Mouse (Mus musculus) kidney, embryonic 15.5 days (tissue): ENCODE measurements at regions not wholly inside any gene's neighbourhood (a gene's known extent, or its start where the extent isn't known, plus 50 kb on each side); places are given as distances from the start of the nearest gene placed in this dataset.
"Not testable (repeated sequence)": the region's sequence is repeated elsewhere in the genome, so short reads cannot be mapped to it uniquely, and the experiment has no call there.

Experiments
- ATAC-seq: fragments of 200-750 bp; cut with Nextera tagmentation; replicated peaks from 2 replicates; pipeline ENCODE4 v1.8.0; 2017; ENCODE audit warnings: moderate TSS enrichment; ENCODE audit not compliant: low FRiP score
- H3K27ac ChIP-seq: fragments of 300-500 bp; sonication (generic); 2 replicates; pipeline ENCODE4 v1.5.1; 2015; ENCODE audit warnings: mild to moderate bottlenecking, inconsistent platforms
- H3K27me3 ChIP-seq: fragments of 300-500 bp; sonication (generic); 2 replicates; pipeline ENCODE4 v1.6.1; 2015; ENCODE audit warnings: inconsistent platforms
- H3K36me3 ChIP-seq: fragments of 300-500 bp; sonication (generic); 2 replicates; pipeline ENCODE4 v1.6.1; 2015; ENCODE audit warnings: inconsistent platforms
- H3K4me1 ChIP-seq: fragments of 300-500 bp; sonication (generic); 2 replicates; pipeline ENCODE4 v1.6.1; 2015; ENCODE audit warnings: inconsistent platforms
- H3K4me2 ChIP-seq: fragments of 300-500 bp; sonication (generic); 2 replicates; pipeline ENCODE4 v1.6.1; 2015; ENCODE audit warnings: moderate library complexity, mild to moderate bottlenecking, inconsistent platforms
- H3K4me3 ChIP-seq: fragments of 300-500 bp; sonication (generic); replicated peaks from 2 replicates; pipeline ENCODE4 v1.5.1; 2015; ENCODE audit warnings: mild to moderate bottlenecking, inconsistent platforms
- H3K9ac ChIP-seq: fragments of 300-500 bp; sonication (generic); 2 replicates; pipeline ENCODE4 v1.6.1; 2015; ENCODE audit warnings: mild to moderate bottlenecking, inconsistent platforms
- H3K9me3 ChIP-seq: fragments of 300-500 bp; sonication (generic); replicated peaks from 2 replicates; pipeline ENCODE4 v1.6.1; 2016; ENCODE audit warnings: inconsistent platforms
- WGBS: fragments of 180-500 bp; shearing (Covaris S2); methylation state at CpG from one replicate; pipeline ENCODE4 v1.1.7; 2015; ENCODE audit warnings: mixed read lengths; 5-methylcytosine and 5-hydroxymethylcytosine counted together

DNA sequence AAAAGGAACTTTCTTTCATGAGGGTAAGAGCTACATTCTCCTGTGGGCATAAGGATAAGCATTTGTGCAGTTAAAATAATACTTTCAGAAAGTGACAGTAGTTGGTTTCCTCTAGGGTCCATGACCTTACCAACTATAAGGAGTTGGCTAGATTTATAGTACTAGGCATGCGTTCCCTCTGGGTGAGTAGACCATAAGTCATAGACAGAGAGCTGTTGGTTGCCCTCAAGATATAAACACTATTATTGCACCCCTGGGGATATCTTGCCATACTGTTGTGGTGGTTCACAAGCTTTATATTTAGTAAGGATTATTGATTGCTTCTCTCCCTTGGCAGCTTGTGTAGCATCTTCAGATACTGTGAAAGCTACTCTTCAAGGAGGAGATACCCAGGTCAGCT lies 223.6 kb downstream of the Cd47 start:
- WGBS, result 70% methylated on average over 1 of the region's 1 CpGs
- H3K9me3 ChIP-seq, result no peaks in the 10 kb centered on the region; the same call in 1 of the 2 replicates
- ATAC-seq, result no peak
- H3K4me1 ChIP-seq, result no peaks in the 10 kb centered on the region
- H3K36me3 ChIP-seq, result no peaks in the 10 kb centered on the region
- H3K4me2 ChIP-seq, result no peak overlapping the region
- H3K9ac ChIP-seq, result no peak overlapping the region
- no peak overlapping the region for H3K4me3 ChIP-seq
- no peak overlapping the region for H3K27ac ChIP-seq
- no peaks in the 10 kb centered on the region for H3K27me3 ChIP-seq

GRCm38 (mm10) chr16:50026100-50026884 lies 226.0 kb downstream of the Cd47 start:
- WGBS, result 27% methylated on average over 3 of the region's 3 CpGs
- no peaks in the 10 kb centered on the region; the same call in 1 of the 2 replicates for H3K9me3 ChIP-seq
- no peaks in the 10 kb centered on the region for H3K36me3 ChIP-seq
- no peak for ATAC-seq
- no peak overlapping the region for H3K4me3 ChIP-seq
- no peak overlapping the region for H3K27ac ChIP-seq
- no peaks in the 10 kb centered on the region for H3K4me1 ChIP-seq
- H3K4me2 ChIP-seq, result no peak overlapping the region
- no peaks in the 10 kb centered on the region for H3K27me3 ChIP-seq
- H3K9ac ChIP-seq, result no peak overlapping the region

DNA sequence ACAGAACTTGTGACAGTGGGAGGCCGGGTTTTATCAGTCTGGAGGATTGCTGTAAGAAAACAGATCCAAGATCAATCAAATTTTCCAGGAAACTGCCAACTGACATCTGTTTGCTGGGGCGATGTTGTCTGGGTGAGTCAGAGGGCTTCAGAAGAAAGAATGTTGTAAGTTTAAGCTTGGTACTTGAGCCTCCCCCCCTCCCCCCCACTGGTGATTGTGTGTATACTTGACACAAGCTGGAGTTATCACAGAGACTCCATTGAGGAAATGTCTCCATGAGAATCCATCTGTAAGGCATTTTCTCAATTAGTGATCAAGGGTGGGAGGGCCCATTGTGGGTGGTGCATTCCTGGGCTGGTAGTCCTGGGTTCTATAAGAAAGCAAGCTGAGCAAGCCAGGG lies 226.9 kb downstream of the Cd47 start:
- Histone ChIP-seq H3K4me1 (no peaks in the 10 kb centered on the region), H3K36me3 (no peaks in the 10 kb centered on the region), H3K27ac (no peak overlapping the region), H3K9me3 (no peaks in the 10 kb centered on the region; the same call in 1 of the 2 replicates), H3K27me3 (no peaks in the 10 kb centered on the region), H3K4me3 (no peak overlapping the region), H3K9ac (no peak overlapping the region), H3K4me2 (no peak overlapping the region)
- ATAC-seq, result no peak
- WGBS, result 53% methylated on average over 2 of the region's 2 CpGs

DNA sequence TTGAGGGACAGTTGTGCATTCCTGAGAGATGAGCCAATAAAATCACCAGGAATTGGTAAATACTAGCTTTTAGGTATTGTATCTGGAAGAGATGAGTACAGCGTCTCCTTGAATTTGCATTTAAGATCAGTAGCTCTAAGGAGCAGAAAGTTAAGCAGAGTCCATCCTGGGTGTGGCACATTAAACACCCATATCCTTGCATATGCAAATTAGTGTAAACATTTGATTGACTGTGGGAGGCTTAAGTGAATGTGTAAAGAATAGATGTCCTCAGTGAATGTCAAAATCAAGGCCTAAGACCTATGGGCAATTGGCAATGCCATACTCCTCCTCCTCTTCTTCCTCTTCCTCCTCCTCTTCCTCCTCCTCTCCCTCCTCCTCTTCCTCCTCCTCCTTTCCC lies 229.4 kb downstream of the Cd47 start:
- H3K27me3 ChIP-seq, result no peaks in the 10 kb centered on the region
- H3K36me3 ChIP-seq, result no peaks in the 10 kb centered on the region
- ATAC-seq, result no peak
- H3K9me3 ChIP-seq, result no peaks in the 10 kb centered on the region
- 95% methylated on average over 1 of the region's 1 CpGs for WGBS
- H3K9ac ChIP-seq, result no peak overlapping the region
- no peak overlapping the region for H3K27ac ChIP-seq
- no peak overlapping the region for H3K4me2 ChIP-seq
- H3K4me1 ChIP-seq, result no peaks in the 10 kb centered on the region
- no peak overlapping the region for H3K4me3 ChIP-seq

DNA sequence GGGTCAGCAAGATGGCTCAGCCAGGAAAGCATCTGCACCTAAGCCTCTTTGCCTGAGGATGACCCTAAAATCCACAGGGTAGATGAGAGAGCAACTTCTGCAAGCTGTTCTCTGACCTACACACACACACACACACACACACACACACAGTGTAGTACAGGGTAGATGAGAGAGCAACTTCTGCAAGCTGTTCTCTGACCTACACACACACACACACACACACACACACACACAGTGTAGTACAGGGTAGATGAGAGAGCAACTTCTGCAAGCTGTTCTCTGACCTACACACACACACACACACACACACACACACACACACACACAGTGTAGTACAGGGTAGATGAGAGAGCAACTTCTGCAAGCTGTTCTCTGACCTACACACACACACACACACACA lies 230.0 kb downstream of the Cd47 start:
- not testable (repeated sequence) for H3K27ac ChIP-seq, H3K27me3 ChIP-seq, H3K9me3 ChIP-seq, H3K4me2 ChIP-seq, H3K9ac ChIP-seq, H3K36me3 ChIP-seq, H3K4me1 ChIP-seq, H3K4me3 ChIP-seq
- ATAC-seq, result 0 out of 2 replicates have a peak, but pooled peaks have one; percentile 22

GRCm38 (mm10) chr16:50030905-50031369 lies 230.6 kb downstream of the Cd47 start:
- Histone ChIP-seq H3K4me3 (no peak overlapping the region), H3K4me2 (no peak overlapping the region), H3K27ac (no peak overlapping the region), H3K36me3 (no peaks in the 10 kb centered on the region), H3K9me3 (no peaks in the 10 kb centered on the region), H3K9ac (no peak overlapping the region), H3K27me3 (no peaks in the 10 kb centered on the region), H3K4me1 (no peaks in the 10 kb centered on the region)
- 56% methylated on average over 2 of the region's 2 CpGs for WGBS
- no peak for ATAC-seq

DNA sequence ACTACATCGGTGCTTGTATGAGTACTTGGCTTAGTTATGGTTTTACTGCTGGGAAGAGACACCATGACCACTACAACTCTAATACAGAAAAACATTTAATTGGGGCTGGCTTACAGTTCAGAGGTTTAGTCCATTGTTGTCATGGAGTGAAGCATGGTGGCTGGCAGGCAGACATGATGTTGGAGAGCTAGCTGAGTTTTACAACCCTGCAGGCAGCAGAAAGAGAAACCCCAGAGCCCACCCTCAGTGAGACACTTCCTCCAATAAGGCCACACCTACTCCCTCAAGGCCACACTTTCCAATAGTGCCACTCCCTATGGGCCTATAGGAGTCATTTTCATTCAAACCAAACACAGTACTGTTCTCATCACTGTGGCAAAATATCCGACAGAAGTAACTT lies 232.5 kb downstream of the Cd47 start:
- Histone ChIP-seq H3K27me3 (no peaks in the 10 kb centered on the region), H3K9ac (no peak overlapping the region), H3K27ac (no peak overlapping the region), H3K4me1 (no peaks in the 10 kb centered on the region), H3K4me2 (no peak overlapping the region), H3K36me3 (no peaks in the 10 kb centered on the region), H3K4me3 (no peak overlapping the region), H3K9me3 (no peaks in the 10 kb centered on the region)
- 72% methylated on average over 2 of the region's 2 CpGs for WGBS
- no peak for ATAC-seq

GRCm38 (mm10) chr16:50036296-50036734 lies 236.0 kb downstream of the Cd47 start:
- ATAC-seq, result no peak
- H3K27ac ChIP-seq, result no peak overlapping the region

DNA sequence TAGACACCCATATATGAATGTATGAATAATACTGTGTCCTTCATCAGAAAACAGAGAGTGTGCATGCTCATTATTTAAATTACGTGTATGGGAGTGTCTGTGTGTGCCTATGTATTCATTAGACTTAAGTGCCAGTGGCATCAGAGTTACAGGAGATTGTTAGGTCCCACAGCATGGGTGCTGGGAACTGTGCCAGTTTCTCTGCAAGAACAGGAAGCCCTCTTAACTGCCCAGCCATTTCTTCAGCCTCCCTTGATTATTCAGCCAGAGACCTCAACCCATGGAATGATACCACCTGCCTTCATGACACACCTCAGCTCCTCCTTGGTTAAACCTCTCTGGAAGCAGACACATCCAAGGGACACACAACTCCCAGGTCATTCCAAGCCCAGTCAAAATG lies 243.8 kb downstream of the Cd47 start:
- Histone ChIP-seq H3K4me1 (peaks cover 4% of the 10 kb centered on the region), H3K36me3 (no peaks in the 10 kb centered on the region), H3K9ac (no peak overlapping the region), H3K9me3 (no peaks in the 10 kb centered on the region), H3K27ac (no peak overlapping the region), H3K4me2 (no peak overlapping the region), H3K4me3 (no peak overlapping the region), H3K27me3 (no peaks in the 10 kb centered on the region)
- no peak for ATAC-seq
- 88% methylated on average over 1 of the region's 1 CpGs for WGBS

More at GRCm38 (mm10) chr16:50036296-50036734, 236.0 kb downstream of the Cd47 start:
- Histone ChIP-seq H3K9me3 (no peaks in the 10 kb centered on the region), H3K27me3 (no peaks in the 10 kb centered on the region), H3K4me2 (no peak overlapping the region), H3K4me3 (no peak overlapping the region), H3K4me1 (no peaks in the 10 kb centered on the region), H3K36me3 (no peaks in the 10 kb centered on the region), H3K9ac (no peak overlapping the region)
- 53% methylated on average over 5 of the region's 5 CpGs for WGBS

GRCm38 (mm10) chr16:50045552-50046547 lies 245.5 kb downstream of the Cd47 start:
- Histone ChIP-seq H3K4me1 (peaks cover 4% of the 10 kb centered on the region), H3K27me3 (no peaks in the 10 kb centered on the region), H3K9ac (no peak overlapping the region), H3K27ac (no peak overlapping the region), H3K4me3 (peak overlapping the region; percentile 44), H3K36me3 (no peaks in the 10 kb centered on the region), H3K9me3 (no peaks in the 10 kb centered on the region), H3K4me2 (peak overlapping the region; percentile 67)
- 13% methylated on average over 32 of the region's 32 CpGs for WGBS
- peak; percentile 92 for ATAC-seq

GRCm38 (mm10) chr16:50063540-50063939 lies 263.2 kb downstream of the Cd47 start:
- WGBS, result 75% methylated on average over 4 of the region's 4 CpGs
- Histone ChIP-seq H3K4me1 (no peaks in the 10 kb centered on the region), H3K4me3 (no peak overlapping the region), H3K4me2 (no peak overlapping the region), H3K27me3 (no peaks in the 10 kb centered on the region), H3K27ac (no peak overlapping the region), H3K36me3 (no peaks in the 10 kb centered on the region), H3K9me3 (no peaks in the 10 kb centered on the region), H3K9ac (no peak overlapping the region)
- 0 out of 2 replicates have a peak, but pooled peaks have one; percentile 43 for ATAC-seq
